8 mouse cellular contexts compared by ENCODE assay signal in the genomic region with DNA sequence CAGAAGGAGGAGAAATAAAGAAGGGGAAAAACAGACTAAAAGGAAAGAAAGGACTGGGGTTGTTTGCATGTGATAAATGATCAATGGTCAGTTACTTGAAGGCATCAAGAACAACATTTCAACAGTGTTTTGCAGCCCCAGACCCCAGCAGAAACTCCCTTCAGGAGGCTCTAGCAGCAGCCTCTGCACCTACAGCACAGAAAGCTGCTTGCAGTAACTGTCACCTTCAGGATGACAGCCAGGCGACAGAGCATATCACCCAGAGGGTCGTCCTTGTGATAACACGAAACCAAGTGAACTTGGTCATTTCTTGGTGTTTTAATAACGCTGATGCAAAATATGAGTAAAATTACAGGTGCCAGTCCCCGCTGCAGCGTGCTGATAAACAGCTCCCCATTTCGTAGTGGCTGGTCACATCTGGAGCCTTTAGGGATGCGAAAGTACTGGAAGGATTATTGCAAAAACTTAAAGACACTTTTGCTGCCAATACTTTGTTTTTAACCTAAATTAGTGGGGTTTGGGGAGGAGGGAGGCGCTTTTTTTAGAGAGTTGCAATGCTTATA. TPM values are rescaled to one million over a fixed set of nuclear protein-coding genes. Genes with fewer than 3 reads are reported as not detected.
A peak's percentile ranks its signal among the peaks of the same experiment; 100 is the strongest.
DNase-seq lines count a peak whose midpoint lies in the region; ATAC-seq and TF ChIP-seq lines count a peak whose summit lies in the region.

No protein-coding gene starts in this region.

- peak; percentile 53 for DNase-seq in hindbrain, embryonic 10.5 days (ENCODE audit: low spot score)
- DNase-seq in embryo, embryonic 11 days: peak; percentile 78
- peak; percentile 38 to 79 for DNase-seq in gastrocnemius, postnatal 4 days (ENCODE audit: low spot score in 2 of 2)
- peak; percentile 86 for DNase-seq in kidney, adult 2 months
- DNase-seq in liver, embryonic 14.5 days (ENCODE audit: low read depth in 3 of 3, low spot score in 3 of 3): peak; percentile 22 to 34 (median 25)
- peak; percentile 54 for DNase-seq in neural tube, embryonic 11.5 days (ENCODE audit: low spot score)
- peak; percentile 43 to 70 for DNase-seq in urinary bladder, postnatal 36 days (ENCODE audit: low spot score in 2 of 2)

- WGBS in hindbrain, embryonic 10.5 days: 41% methylated on average over 9 of the region's 9 CpGs
- 39% methylated on average over 9 of the region's 9 CpGs for WGBS in hindbrain, embryonic 12.5 days
- 7% methylated on average over 9 of the region's 9 CpGs for WGBS in kidney, adult 2 months
- 17% methylated on average over 9 of the region's 9 CpGs for WGBS in liver, embryonic 14.5 days (ENCODE audit: insufficient replicate concordance)
- 44% methylated on average over 9 of the region's 9 CpGs for WGBS in neural tube, embryonic 11.5 days

- no peak overlapping the region for H3K27ac ChIP-seq in hindbrain, embryonic 10.5 days
- H3K27ac ChIP-seq in hindbrain, embryonic 12.5 days: no peak overlapping the region
- no peak overlapping the region for H3K27ac ChIP-seq in kidney, adult 2 months (ENCODE audit: insufficient read depth, low read depth, low read length)
- no peak overlapping the region for H3K27ac ChIP-seq in liver, embryonic 14.5 days
- no peak overlapping the region for H3K27ac ChIP-seq in neural tube, embryonic 11.5 days (ENCODE audit: low read depth, low read length)

- no peak overlapping the region for H3K9ac ChIP-seq in hindbrain, embryonic 12.5 days
- H3K9ac ChIP-seq in liver, embryonic 14.5 days (replicated peaks): no peak overlapping the region
- no peak overlapping the region for H3K9ac ChIP-seq in neural tube, embryonic 11.5 days (ENCODE audit: low read length)

- H3K27me3 ChIP-seq in hindbrain, embryonic 10.5 days (ENCODE audit: insufficient read depth, poor library complexity, severe bottlenecking): no peaks in the 10 kb centered on the region
- no peaks in the 10 kb centered on the region for H3K27me3 ChIP-seq in hindbrain, embryonic 12.5 days
- no peaks in the 10 kb centered on the region for H3K27me3 ChIP-seq in kidney, adult 2 months (replicated peaks; ENCODE audit: control insufficient read depth, insufficient read depth, low read length)
- no peaks in the 10 kb centered on the region for H3K27me3 ChIP-seq in liver, embryonic 14.5 days (ENCODE audit: control insufficient read depth, insufficient read depth, low read length)
- H3K27me3 ChIP-seq in neural tube, embryonic 11.5 days (ENCODE audit: control insufficient read depth, insufficient read depth, low read length): no peaks in the 10 kb centered on the region

- H3K4me2 ChIP-seq in hindbrain, embryonic 12.5 days (replicated peaks): no peak overlapping the region
- H3K4me2 ChIP-seq in liver, embryonic 14.5 days (ENCODE audit: low read depth): no peak overlapping the region; the same call in 1 of the 2 replicates
- H3K4me2 ChIP-seq in neural tube, embryonic 11.5 days (ENCODE audit: low read depth): no peak overlapping the region

- H3K9me3 ChIP-seq in hindbrain, embryonic 10.5 days: no peaks in the 10 kb centered on the region
- no peaks in the 10 kb centered on the region for H3K9me3 ChIP-seq in hindbrain, embryonic 12.5 days (replicated peaks)
- H3K9me3 ChIP-seq in liver, embryonic 14.5 days (ENCODE audit: control insufficient read depth, low read length): no peaks in the 10 kb centered on the region
- H3K9me3 ChIP-seq in neural tube, embryonic 11.5 days (ENCODE audit: control insufficient read depth, low read length): no peaks in the 10 kb centered on the region

- TF ChIP-seq CTCF in kidney, adult 2 months (conservative IDR thresholded peaks at IDR 0.05; ENCODE audit: insufficient read depth, insufficient read length, low read depth, low read length): no peak
- no peak for TF ChIP-seq CTCF in liver, embryonic 14.5 days (IDR thresholded peaks at IDR 0.05; ENCODE audit: low read depth)

- no peak for TF ChIP-seq POLR2A in kidney, adult 2 months (IDR thresholded peaks at IDR 0.05; ENCODE audit: low read depth, low read length)

- peaks cover 15% of the 10 kb centered on the region for H3K4me1 ChIP-seq in hindbrain, embryonic 10.5 days (replicated peaks)
- H3K4me1 ChIP-seq in hindbrain, embryonic 12.5 days: peaks cover 3% of the 10 kb centered on the region; the same call in 1 of the 2 replicates
- no peaks in the 10 kb centered on the region for H3K4me1 ChIP-seq in kidney, adult 2 months (ENCODE audit: control insufficient read depth, insufficient read depth, low read length)
- peaks cover 0 to 12% of the 10 kb centered on the region in 2 experiments; a peak in 2 of 4 replicates for H3K4me1 ChIP-seq in liver, embryonic 14.5 days (replicated peaks; ENCODE audit: control insufficient read depth in 2 of 2, insufficient read depth in 2 of 2, low read length in 1 of 2)
- H3K4me1 ChIP-seq in neural tube, embryonic 11.5 days (ENCODE audit: control insufficient read depth, insufficient read depth, low read length): no peaks in the 10 kb centered on the region

- peak; percentile 46; the same call in 1 of the 2 replicates for TF ChIP-seq EP300 in liver, embryonic 14.5 days (IDR thresholded peaks at IDR 0.05; ENCODE audit: low read depth)

- no peaks in the 10 kb centered on the region for H3K36me3 ChIP-seq in hindbrain, embryonic 10.5 days
- H3K36me3 ChIP-seq in hindbrain, embryonic 12.5 days: no peaks in the 10 kb centered on the region
- H3K36me3 ChIP-seq in kidney, adult 2 months (ENCODE audit: control insufficient read depth, insufficient read depth, low read length): no peaks in the 10 kb centered on the region
- H3K36me3 ChIP-seq in liver, embryonic 14.5 days (replicated peaks; ENCODE audit: control insufficient read depth, insufficient read depth, low read depth): no peaks in the 10 kb centered on the region
- no peaks in the 10 kb centered on the region for H3K36me3 ChIP-seq in neural tube, embryonic 11.5 days (ENCODE audit: control insufficient read depth, insufficient read depth, low read length)

- ATAC-seq in hindbrain, embryonic 12.5 days (ENCODE audit: low FRiP score): no peak
- ATAC-seq in liver, embryonic 14.5 days (ENCODE audit: insufficient read depth): peak; percentile 43; the same call in 1 of the 2 replicates
- ATAC-seq in neural tube, embryonic 11.5 days (ENCODE audit: insufficient read depth, low FRiP score, low TSS enrichment): no peak

- H3K4me3 ChIP-seq in hindbrain, embryonic 10.5 days: no peak overlapping the region
- no peak overlapping the region for H3K4me3 ChIP-seq in hindbrain, embryonic 12.5 days
- H3K4me3 ChIP-seq in kidney, adult 2 months (ENCODE audit: insufficient read depth, low read depth, low read length): no peak overlapping the region
- H3K4me3 ChIP-seq in liver, embryonic 14.5 days (ENCODE audit: insufficient read depth in 1 of 2, low read depth in 2 of 2, low read length in 2 of 2): no peak overlapping the region
- no peak overlapping the region for H3K4me3 ChIP-seq in neural tube, embryonic 11.5 days (ENCODE audit: low read depth, low read length)

RNA-seq across cellular contexts. Expression of a gene that starts 38.6 kb away (rescaled TPM):
- 135 and 137 TPM in 2 replicates for polyA plus RNA-seq in hindbrain, embryonic 10.5 days (2016; fragmentation: Nextera tagmentation; extraction: Ambion mirVana)
- polyA plus RNA-seq in hindbrain, embryonic 12.5 days (2016; fragmentation: Nextera tagmentation; extraction: Ambion mirVana): 153 and 159 TPM in 2 replicates
- total RNA-seq in gastrocnemius, postnatal 4 days (2021): 10 to 100 TPM; 39.4 to 48.4 TPM
- polyA plus RNA-seq in kidney, adult 2 months (2012; rRNA removed): 18.1 and 19.4 TPM in 2 replicates
- polyA plus RNA-seq in liver, embryonic 14.5 days (2012; rRNA removed): 21.4 and 23.7 TPM in 2 replicates
- 43.0 and 47.2 TPM in 2 replicates for polyA plus RNA-seq in liver, embryonic 14.5 days (2014; fragmentation: Nextera tagmentation; extraction: Ambion mirVana)
- 146 TPM in 2 replicates for polyA plus RNA-seq in neural tube, embryonic 11.5 days (2014; fragmentation: Nextera tagmentation; extraction: Ambion mirVana)

Comparison
In these comparisons a context has a peak if more than half of its experiments do, and no peak if none do; other contexts are left out.
1. DNase-seq: peak in every context shown above with its lines; median percentile 86 in kidney, adult 2 months; 78 in embryo, embryonic 11 days; 58 in gastrocnemius, postnatal 4 days; 56 in urinary bladder, postnatal 36 days; 54 in neural tube, embryonic 11.5 days; 53 in hindbrain, embryonic 10.5 days; 25 in liver, embryonic 14.5 days.